Mouse (Mus musculus) forebrain, embryonic 13.5 days (tissue): ENCODE measurements around the gene Dcps. TPM values are rescaled to one million over a fixed set of nuclear protein-coding genes. Genes with fewer than 3 reads are reported as not detected.

Experiments
- ATAC-seq: fragments of 200-750 bp; cut with Nextera tagmentation; 2 replicates; pipeline ENCODE4 v1.8.0; 2017
- H3K27ac ChIP-seq: fragments of 300-500 bp; sonication (generic); 2 replicates; pipeline ENCODE4 v1.5.1; 2015; ENCODE audit warnings: inconsistent platforms, mild to moderate bottlenecking, moderate library complexity
- H3K27me3 ChIP-seq: fragments of 300-500 bp; sonication (generic); 2 replicates; pipeline ENCODE4 v1.6.1; 2015; ENCODE audit warnings: mild to moderate bottlenecking, inconsistent platforms
- H3K36me3 ChIP-seq: fragments of 300-500 bp; sonication (generic); 2 replicates; pipeline ENCODE4 v1.6.1; 2015; ENCODE audit warnings: mild to moderate bottlenecking, inconsistent platforms; ENCODE audit not compliant: poor library complexity, severe bottlenecking
- H3K4me1 ChIP-seq: fragments of 300-500 bp; sonication (generic); 2 replicates; pipeline ENCODE4 v1.6.1; 2015; ENCODE audit warnings: inconsistent platforms
- H3K4me2 ChIP-seq: fragments of 300-500 bp; sonication (generic); 2 replicates; pipeline ENCODE4 v1.6.1; 2015; ENCODE audit warnings: inconsistent platforms, mild to moderate bottlenecking, moderate library complexity
- H3K4me3 ChIP-seq: fragments of 300-500 bp; sonication (generic); 2 replicates; pipeline ENCODE4 v1.5.1; 2015; ENCODE audit warnings: mild to moderate bottlenecking, inconsistent platforms
- H3K9ac ChIP-seq: fragments of 300-500 bp; sonication (generic); 2 replicates; pipeline ENCODE4 v1.6.1; 2015; ENCODE audit warnings: mild to moderate bottlenecking, inconsistent platforms
- H3K9me3 ChIP-seq: fragments of 300-500 bp; sonication (generic); replicated peaks from 2 replicates; pipeline ENCODE4 v1.6.1; 2016; ENCODE audit warnings: inconsistent platforms
- WGBS: fragments of 180-500 bp; shearing (Covaris S2); methylation state at CpG from one replicate; pipeline ENCODE4 v1.1.7; 2015; 5-methylcytosine and 5-hydroxymethylcytosine counted together
- polyA plus RNA-seq: library from polyadenylated mRNA; unstranded; fragments of >200 nt; fragmentation: Nextera tagmentation; extraction: Ambion mirVana; gene quantifications from 2 replicates; pipeline ENCODE4 v1.2.1, GENCODE M21; 2015

Gene Dcps
- polyA plus RNA-seq, 1 experiment from 2014 or later, result 94.4 TPM

DNA sequence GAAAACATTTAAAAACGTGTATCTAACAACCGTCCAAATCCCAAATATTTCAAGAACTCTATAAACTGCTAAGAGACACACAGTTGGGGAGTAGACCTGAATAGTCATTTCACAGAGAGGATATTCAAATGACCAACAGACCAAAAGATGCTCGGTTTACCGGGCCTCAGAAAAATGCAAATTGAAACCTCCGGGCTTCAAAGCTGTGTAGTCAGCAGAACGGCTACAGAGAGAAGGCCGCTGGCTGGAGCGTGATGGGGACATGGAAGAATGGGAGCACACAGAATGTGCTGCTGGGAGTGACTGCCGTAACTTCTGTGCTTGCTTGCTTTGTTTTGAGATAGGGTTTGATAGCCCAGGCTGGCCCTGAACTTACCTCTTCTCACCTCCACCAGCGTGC lies 22.5 kb upstream of the Dcps start:
- Histone ChIP-seq H3K9me3 (no peaks in the 10 kb centered on the region), H3K27ac (no peak overlapping the region), H3K4me3 (no peak overlapping the region), H3K36me3 (no peaks in the 10 kb centered on the region), H3K4me1 (peaks cover 9% of the 10 kb centered on the region), H3K27me3 (no peaks in the 10 kb centered on the region), H3K4me2 (no peak overlapping the region), H3K9ac (no peak overlapping the region)
- ATAC-seq, result no peak
- WGBS, result 81% methylated on average over 10 of the region's 10 CpGs

GRCm38 (mm10) chr9:35197625-35198024 lies 21.8 kb upstream of the Dcps start:
- Histone ChIP-seq H3K27me3 (no peaks in the 10 kb centered on the region), H3K27ac (no peak overlapping the region), H3K9me3 (no peaks in the 10 kb centered on the region), H3K4me2 (no peak overlapping the region), H3K9ac (no peak overlapping the region), H3K36me3 (no peaks in the 10 kb centered on the region), H3K4me1 (peaks cover 9% of the 10 kb centered on the region), H3K4me3 (no peak overlapping the region)
- no peak for ATAC-seq
- 90% methylated on average over 3 of the region's 3 CpGs for WGBS

DNA sequence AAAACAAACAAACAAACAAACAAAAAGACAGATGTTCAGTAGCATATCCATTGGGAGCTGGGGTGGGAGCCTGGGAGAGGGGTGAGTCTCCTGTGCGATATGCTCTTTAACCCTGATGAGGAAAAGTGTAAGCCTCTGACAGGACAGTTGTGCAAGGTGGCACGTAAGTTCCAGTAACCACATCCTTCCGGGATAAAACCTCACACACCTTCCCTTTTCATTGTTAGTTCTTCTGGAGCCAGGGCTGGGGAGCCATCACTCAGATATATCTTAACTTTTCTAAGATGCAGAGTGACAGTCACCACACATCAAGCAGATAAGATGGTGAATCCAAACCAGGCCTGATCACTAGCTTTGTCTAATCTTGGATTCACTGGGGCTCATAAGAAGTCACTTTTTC lies 18.2 kb upstream of the Dcps start:
- H3K27ac ChIP-seq, result no peak overlapping the region
- H3K9ac ChIP-seq, result no peak overlapping the region
- H3K4me1 ChIP-seq, result peaks cover 1% of the 10 kb centered on the region; the same call in 1 of the 2 replicates
- no peak for ATAC-seq
- no peaks in the 10 kb centered on the region for H3K9me3 ChIP-seq
- H3K36me3 ChIP-seq, result no peaks in the 10 kb centered on the region; the same call in 1 of the 2 replicates
- H3K4me2 ChIP-seq, result no peak overlapping the region
- no peaks in the 10 kb centered on the region for H3K27me3 ChIP-seq
- WGBS, result 96% methylated on average over 3 of the region's 3 CpGs
- no peak overlapping the region for H3K4me3 ChIP-seq

DNA sequence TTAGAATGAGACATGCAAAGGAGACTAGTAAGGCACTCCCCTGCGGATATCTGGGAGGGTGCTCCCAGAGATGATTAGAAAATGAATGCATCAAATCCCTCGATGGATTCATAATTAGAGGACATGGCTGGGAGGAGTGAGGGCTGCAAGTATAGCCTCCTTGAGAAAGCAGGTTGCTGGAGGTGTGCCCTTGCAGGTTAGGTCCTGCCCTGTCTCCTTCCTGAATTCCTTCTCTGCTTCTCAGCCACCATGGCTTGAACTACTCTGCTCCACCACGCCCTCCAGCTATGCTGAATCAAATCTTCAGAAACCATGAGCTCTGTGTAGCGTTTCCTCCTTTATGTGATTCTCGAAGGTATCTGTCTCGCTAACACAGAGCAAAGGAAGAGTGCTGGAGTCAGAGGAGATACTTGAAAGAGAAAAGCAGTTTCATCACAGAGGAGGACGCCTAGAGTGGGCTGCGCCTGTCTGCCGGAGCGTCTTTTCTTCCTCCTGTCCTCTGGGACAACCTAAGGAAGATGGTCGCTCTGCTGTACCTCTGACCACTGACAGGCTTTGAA lies 17.2 kb upstream of the Dcps start:
- no peak overlapping the region for H3K27ac ChIP-seq
- no peak for ATAC-seq
- peaks cover 7% of the 10 kb centered on the region for H3K4me1 ChIP-seq
- H3K4me3 ChIP-seq, result no peak overlapping the region
- WGBS, result 82% methylated on average over 11 of the region's 11 CpGs
- no peaks in the 10 kb centered on the region for H3K27me3 ChIP-seq
- no peak overlapping the region for H3K9ac ChIP-seq
- no peaks in the 10 kb centered on the region for H3K9me3 ChIP-seq
- no peak overlapping the region for H3K4me2 ChIP-seq
- peaks cover 8% of the 10 kb centered on the region; the same call in 1 of the 2 replicates for H3K36me3 ChIP-seq

DNA sequence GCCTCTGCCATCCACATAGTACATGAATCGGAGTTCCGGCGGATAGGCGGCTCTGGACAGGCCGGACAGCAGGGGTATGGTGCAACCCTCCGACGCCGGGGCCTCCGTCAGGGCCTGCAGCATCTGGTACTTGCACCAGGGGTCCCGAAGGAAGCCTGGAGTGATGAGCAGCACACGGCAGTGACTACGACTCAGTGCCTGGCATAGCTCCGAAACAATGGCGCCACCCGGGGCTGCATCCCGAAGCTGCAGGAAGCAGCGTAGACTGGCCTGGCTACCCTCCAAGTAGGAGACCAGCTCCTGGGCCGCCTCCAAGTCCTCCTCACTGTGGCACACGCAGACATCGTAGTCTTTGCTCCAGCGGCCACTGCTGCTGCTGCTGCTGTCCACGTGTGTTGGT lies 12.8 kb upstream of the Dcps start:
- H3K27ac ChIP-seq, result no peak overlapping the region
- 65% methylated on average over 22 of the region's 22 CpGs for WGBS
- H3K4me2 ChIP-seq, result 0 out of 2 replicates have a peak overlapping the region, but pooled peaks have one; percentile 4
- H3K4me1 ChIP-seq, result peaks cover 7% of the 10 kb centered on the region
- H3K27me3 ChIP-seq, result no peaks in the 10 kb centered on the region
- ATAC-seq, result peak; percentile 68
- H3K9me3 ChIP-seq, result no peaks in the 10 kb centered on the region
- no peak overlapping the region for H3K9ac ChIP-seq
- H3K36me3 ChIP-seq, result peaks cover 21% of the 10 kb centered on the region
- H3K4me3 ChIP-seq, result no peak overlapping the region

- no peak for ATAC-seq
- no peak overlapping the region for H3K27ac ChIP-seq
- no peak overlapping the region for H3K9ac ChIP-seq
- H3K36me3 ChIP-seq, result peaks cover 21% of the 10 kb centered on the region
- H3K4me2 ChIP-seq, result no peak overlapping the region
- no peaks in the 10 kb centered on the region for H3K27me3 ChIP-seq
- 89% methylated on average over 10 of the region's 10 CpGs for WGBS
- no peaks in the 10 kb centered on the region for H3K9me3 ChIP-seq
- H3K4me1 ChIP-seq, result peaks cover 7% of the 10 kb centered on the region
- no peak overlapping the region for H3K4me3 ChIP-seq
Observed at GRCm38 (mm10) chr9:35187351-35187903, 11.6 kb upstream of the Dcps start.

- H3K9ac ChIP-seq, result no peak overlapping the region
- no peaks in the 10 kb centered on the region for H3K9me3 ChIP-seq
- H3K4me1 ChIP-seq, result peaks cover 7% of the 10 kb centered on the region
- WGBS, result 84% methylated on average over 4 of the region's 4 CpGs
- no peak for ATAC-seq
- H3K27me3 ChIP-seq, result no peaks in the 10 kb centered on the region
- H3K4me3 ChIP-seq, result no peak overlapping the region
- H3K36me3 ChIP-seq, result peaks cover 21% of the 10 kb centered on the region
- no peak overlapping the region for H3K4me2 ChIP-seq
- H3K27ac ChIP-seq, result no peak overlapping the region
Observed at GRCm38 (mm10) chr9:35186430-35186829, 10.6 kb upstream of the Dcps start.

GRCm38 (mm10) chr9:35183359-35183758 lies 7.5 kb upstream of the Dcps start:
- no peak overlapping the region for H3K4me2 ChIP-seq
- no peak overlapping the region for H3K27ac ChIP-seq
- no peaks in the 10 kb centered on the region for H3K4me1 ChIP-seq
- no peaks in the 10 kb centered on the region for H3K9me3 ChIP-seq
- WGBS, result 79% methylated on average over 5 of the region's 5 CpGs
- peaks cover 15% of the 10 kb centered on the region for H3K36me3 ChIP-seq
- no peak overlapping the region for H3K4me3 ChIP-seq
- H3K27me3 ChIP-seq, result no peaks in the 10 kb centered on the region
- ATAC-seq, result no peak
- H3K9ac ChIP-seq, result no peak overlapping the region

GRCm38 (mm10) chr9:35182832-35183231 lies 7.0 kb upstream of the Dcps start:
- Histone ChIP-seq H3K9ac (no peak overlapping the region), H3K36me3 (peaks cover 11% of the 10 kb centered on the region), H3K4me2 (no peak overlapping the region), H3K27ac (no peak overlapping the region), H3K4me1 (no peaks in the 10 kb centered on the region), H3K4me3 (no peak overlapping the region), H3K27me3 (no peaks in the 10 kb centered on the region), H3K9me3 (no peaks in the 10 kb centered on the region)
- no peak for ATAC-seq
- WGBS, result 86% methylated on average over 2 of the region's 2 CpGs

GRCm38 (mm10) chr9:35176124-35176659 lies 331 bp upstream of the Dcps start:
- H3K27ac ChIP-seq, result peak overlapping the region; percentile 86
- H3K9me3 ChIP-seq, result no peaks in the 10 kb centered on the region
- no peaks in the 10 kb centered on the region for H3K27me3 ChIP-seq
- H3K4me3 ChIP-seq, result peak overlapping the region; percentile 59
- WGBS, result 45% methylated on average over 14 of the region's 14 CpGs
- H3K36me3 ChIP-seq, result no peaks in the 10 kb centered on the region
- peak overlapping the region; percentile 69 for H3K4me2 ChIP-seq
- peak; percentile 33 for ATAC-seq
- peaks cover 21% of the 10 kb centered on the region for H3K4me1 ChIP-seq
- peak overlapping the region; percentile 66; the same call in 1 of the 2 replicates for H3K9ac ChIP-seq

GRCm38 (mm10) chr9:35173331-35173730 lies 2.5 kb downstream of the Dcps start:
- Histone ChIP-seq H3K27me3 (no peaks in the 10 kb centered on the region), H3K9ac (no peak overlapping the region), H3K4me3 (no peak overlapping the region), H3K36me3 (peaks cover 18% of the 10 kb centered on the region), H3K9me3 (no peaks in the 10 kb centered on the region), H3K4me1 (peaks cover 21% of the 10 kb centered on the region), H3K4me2 (no peak overlapping the region), H3K27ac (no peak overlapping the region)
- no peak for ATAC-seq
- WGBS, result 88% methylated on average over 1 of the region's 1 CpGs

- no peak overlapping the region for H3K27ac ChIP-seq
- peaks cover 21% of the 10 kb centered on the region for H3K36me3 ChIP-seq
- peaks cover 32% of the 10 kb centered on the region for H3K4me1 ChIP-seq
- ATAC-seq, result no peak
- no peak overlapping the region for H3K9ac ChIP-seq
- no peak overlapping the region for H3K4me3 ChIP-seq
- no peaks in the 10 kb centered on the region for H3K9me3 ChIP-seq
- WGBS, result 94% methylated on average over 7 of the region's 7 CpGs
- H3K27me3 ChIP-seq, result no peaks in the 10 kb centered on the region
- H3K4me2 ChIP-seq, result no peak overlapping the region
Observed at GRCm38 (mm10) chr9:35170071-35170470, 5.8 kb downstream of the Dcps start.
